Mouse (Mus musculus): Measurements from ENCODE around the gene Hcn1.

Hcn1 gene

DNA sequence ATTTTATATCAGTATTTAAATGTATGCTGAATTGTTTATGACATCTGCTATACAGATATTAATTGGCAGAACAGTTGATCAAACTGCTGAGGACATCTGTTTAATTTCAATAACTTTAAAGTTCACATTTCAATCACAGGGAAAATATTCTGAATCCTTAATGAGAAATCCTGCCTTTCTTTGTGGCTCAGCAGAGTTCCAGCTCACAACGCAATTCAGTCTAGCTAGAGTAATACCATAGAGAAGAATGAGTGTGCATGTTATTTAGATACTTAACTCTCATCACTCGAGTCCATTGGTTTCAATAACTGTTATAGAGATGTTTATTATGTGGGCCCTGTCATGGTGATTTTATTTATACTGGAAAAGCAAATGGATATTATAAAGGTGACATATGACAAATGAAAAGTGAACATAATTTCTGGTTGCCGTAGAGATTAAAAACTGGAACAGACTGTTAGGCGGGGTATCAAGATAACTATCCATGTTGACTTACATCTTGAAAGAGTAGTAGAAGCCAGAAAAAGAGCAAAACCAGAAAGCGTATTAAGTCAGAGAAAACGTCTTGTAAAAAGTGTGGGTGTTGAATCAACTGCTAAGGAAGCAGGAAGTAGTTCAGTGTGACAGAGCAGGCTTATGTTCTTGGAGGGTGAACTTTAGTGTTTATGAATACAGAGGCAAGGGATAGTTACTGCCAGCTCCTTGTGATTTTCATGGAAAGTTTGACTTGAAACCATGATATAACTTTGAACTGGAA lies 250.0 kb downstream of the Hcn1 start:
- H3K9me3 ChIP-seq (ENCODE audit: low read length) = no peaks in the 10 kb centered on the region
- H3K27me3 ChIP-seq (ENCODE audit: insufficient read depth, low read length) = no peaks in the 10 kb centered on the region
- H3K36me3 ChIP-seq (ENCODE audit: insufficient read depth, low read length) = no peaks in the 10 kb centered on the region
- H3K4me1 ChIP-seq (replicated peaks; ENCODE audit: low read depth, low read length) = no peaks in the 10 kb centered on the region
- TF ChIP-seq NANOG (IDR thresholded peaks at IDR 0.05; ENCODE audit: borderline replicate concordance, low read length) (no peak), POU5F1 (IDR thresholded peaks at IDR 0.05; ENCODE audit: borderline replicate concordance, low read length) (no peak), CTCF (conservative IDR thresholded peaks at IDR 0.05; ENCODE audit: low read length) (no peak)
- no peak overlapping the region for H3K4me3 ChIP-seq (replicated peaks; ENCODE audit: low read length)

DNA sequence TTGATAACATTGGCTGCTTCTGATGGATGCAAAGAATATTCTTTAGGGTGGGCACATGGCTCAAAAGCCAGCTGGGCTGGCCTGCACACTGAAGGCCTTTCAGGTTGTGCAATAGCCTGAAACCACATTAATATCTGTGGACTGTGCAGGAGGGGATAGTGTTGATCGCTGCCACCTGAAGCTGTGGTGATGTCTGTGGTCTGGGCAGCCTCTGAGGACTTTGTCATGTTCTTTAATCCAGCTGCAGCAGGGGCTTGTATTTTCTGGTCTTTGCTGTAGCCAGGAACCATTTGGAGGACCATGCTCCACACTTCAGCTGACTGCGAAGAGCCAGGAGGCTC lies 250.6 kb downstream of the Hcn1 start:
- TF ChIP-seq NANOG (IDR thresholded peaks at IDR 0.05; ENCODE audit: borderline replicate concordance, low read length) (no peak), CTCF (conservative IDR thresholded peaks at IDR 0.05; ENCODE audit: low read length) (no peak), POU5F1 (IDR thresholded peaks at IDR 0.05; ENCODE audit: borderline replicate concordance, low read length) (no peak)
- H3K9me3 ChIP-seq (ENCODE audit: low read length) = no peaks in the 10 kb centered on the region
- H3K27me3 ChIP-seq (ENCODE audit: insufficient read depth, low read length) = no peaks in the 10 kb centered on the region
- H3K36me3 ChIP-seq (ENCODE audit: insufficient read depth, low read length) = no peaks in the 10 kb centered on the region
- no peak overlapping the region for H3K4me3 ChIP-seq (replicated peaks; ENCODE audit: low read length)
- H3K4me1 ChIP-seq (replicated peaks; ENCODE audit: low read depth, low read length) = no peaks in the 10 kb centered on the region

DNA sequence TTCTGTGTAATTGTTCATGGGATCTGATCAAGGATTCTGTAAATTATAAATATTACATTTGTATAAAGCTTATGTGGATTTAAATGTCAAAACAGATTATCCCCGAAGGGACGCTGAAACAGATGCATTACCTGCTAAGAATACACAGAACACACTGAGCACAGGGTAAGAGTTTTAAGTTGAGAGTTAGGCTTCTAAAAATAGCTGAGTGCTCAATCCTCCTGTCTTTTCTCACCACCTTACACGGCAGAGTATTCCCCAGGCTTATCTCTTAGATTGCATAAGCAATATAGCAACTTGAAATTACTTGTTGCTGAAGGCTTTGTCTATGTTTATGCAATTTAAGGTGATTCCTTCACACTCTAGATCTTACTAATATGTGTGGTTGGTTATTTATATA lies 256.3 kb downstream of the Hcn1 start:
- Histone ChIP-seq H3K9me3 (ENCODE audit: low read length) (no peaks in the 10 kb centered on the region), H3K27me3 (ENCODE audit: insufficient read depth, low read length) (no peaks in the 10 kb centered on the region), H3K4me1 (replicated peaks; ENCODE audit: low read depth, low read length) (no peaks in the 10 kb centered on the region), H3K36me3 (ENCODE audit: insufficient read depth, low read length) (no peaks in the 10 kb centered on the region), H3K4me3 (replicated peaks; ENCODE audit: low read length) (no peak overlapping the region)
- TF ChIP-seq CTCF (conservative IDR thresholded peaks at IDR 0.05; ENCODE audit: low read length) = no peak
- no peak for TF ChIP-seq POU5F1 (IDR thresholded peaks at IDR 0.05; ENCODE audit: borderline replicate concordance, low read length)
- TF ChIP-seq NANOG (IDR thresholded peaks at IDR 0.05; ENCODE audit: borderline replicate concordance, low read length) = no peak

DNA sequence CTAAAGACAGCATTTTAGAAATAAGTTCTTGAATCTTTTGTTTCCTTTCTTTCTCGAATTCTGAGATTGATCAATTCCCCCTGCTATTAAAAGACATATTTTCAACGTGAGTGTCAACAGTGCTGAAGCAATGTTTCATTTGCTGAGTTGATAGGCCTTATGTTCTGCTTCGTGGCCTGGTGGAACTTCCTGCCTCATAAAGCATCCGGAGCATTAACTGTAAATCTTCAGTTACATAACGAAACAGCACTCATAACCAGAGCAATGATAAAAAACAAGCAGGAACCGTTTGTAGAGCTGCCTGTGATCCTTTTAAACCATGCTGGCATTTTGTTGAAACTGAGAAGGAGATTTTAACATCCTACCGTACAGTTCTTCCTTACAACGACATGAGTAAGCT lies 275.7 kb downstream of the Hcn1 start:
- Histone ChIP-seq H3K9me3 (ENCODE audit: low read length) (no peaks in the 10 kb centered on the region), H3K4me3 (replicated peaks; ENCODE audit: low read length) (no peak overlapping the region), H3K27me3 (ENCODE audit: insufficient read depth, low read length) (no peaks in the 10 kb centered on the region), H3K36me3 (ENCODE audit: insufficient read depth, low read length) (no peaks in the 10 kb centered on the region), H3K4me1 (replicated peaks; ENCODE audit: low read depth, low read length) (no peaks in the 10 kb centered on the region)
- no peak for TF ChIP-seq POU5F1 (IDR thresholded peaks at IDR 0.05; ENCODE audit: borderline replicate concordance, low read length)
- TF ChIP-seq CTCF (conservative IDR thresholded peaks at IDR 0.05; ENCODE audit: low read length) = no peak
- no peak for TF ChIP-seq NANOG (IDR thresholded peaks at IDR 0.05; ENCODE audit: borderline replicate concordance, low read length)

DNA sequence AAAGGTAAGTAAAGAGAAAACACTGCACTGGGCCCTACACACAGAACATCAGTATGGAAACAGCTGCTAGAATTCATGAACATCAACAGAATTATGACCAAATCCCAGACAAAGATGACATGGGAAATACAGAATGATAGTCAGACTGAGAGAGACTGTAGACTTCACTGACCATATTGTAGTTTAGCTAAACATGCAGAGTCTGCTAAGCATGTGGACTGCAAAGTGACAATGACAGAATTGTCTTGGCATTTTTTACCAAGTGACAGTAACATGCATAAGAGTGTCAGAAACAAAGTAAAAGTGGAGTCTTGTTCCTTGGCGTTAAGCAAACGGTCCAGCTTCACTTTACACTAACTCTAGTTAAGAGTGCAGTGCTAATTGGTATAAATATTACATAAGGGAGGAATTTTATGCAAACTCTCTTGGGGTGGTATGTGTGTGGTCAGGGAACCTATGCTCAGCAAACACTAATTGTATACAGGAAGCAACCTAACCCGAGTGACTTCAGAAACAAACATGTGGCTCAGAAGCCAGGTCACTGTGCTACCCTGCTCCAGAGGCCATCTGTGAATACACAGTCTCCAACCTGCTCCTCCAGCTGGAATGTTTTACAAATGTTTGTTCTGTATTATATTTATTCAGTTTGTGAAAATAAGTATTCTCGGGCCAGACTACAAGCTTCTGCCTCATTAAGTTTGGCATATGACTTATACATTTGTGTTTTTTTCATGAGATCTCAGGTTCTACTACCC lies 278.5 kb downstream of the Hcn1 start:
- Histone ChIP-seq H3K4me1 (replicated peaks; ENCODE audit: low read depth, low read length) (no peaks in the 10 kb centered on the region), H3K27me3 (ENCODE audit: insufficient read depth, low read length) (no peaks in the 10 kb centered on the region), H3K36me3 (ENCODE audit: insufficient read depth, low read length) (no peaks in the 10 kb centered on the region), H3K4me3 (replicated peaks; ENCODE audit: low read length) (no peak overlapping the region), H3K9me3 (ENCODE audit: low read length) (no peaks in the 10 kb centered on the region)
- TF ChIP-seq NANOG (IDR thresholded peaks at IDR 0.05; ENCODE audit: borderline replicate concordance, low read length) = no peak
- no peak for TF ChIP-seq CTCF (conservative IDR thresholded peaks at IDR 0.05; ENCODE audit: low read length)

DNA sequence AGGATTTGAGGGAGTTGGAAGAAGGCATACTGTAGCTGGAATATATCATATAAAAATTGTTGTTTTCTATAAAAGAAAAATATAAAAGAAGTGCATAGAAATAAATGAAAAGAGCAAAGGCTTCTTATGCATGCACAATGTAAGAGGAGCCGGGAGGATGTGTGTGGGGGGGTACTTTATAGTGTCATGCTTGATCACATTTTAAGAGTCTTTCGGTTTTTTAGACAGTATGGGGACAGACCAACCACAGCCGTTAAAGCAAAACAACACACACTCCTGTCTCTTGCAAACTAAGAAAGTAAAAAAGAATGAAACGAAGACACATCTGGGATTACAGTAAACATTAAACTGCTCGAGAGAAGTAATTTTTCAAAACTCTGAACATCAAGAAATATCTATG lies 290.0 kb downstream of the Hcn1 start:
- Histone ChIP-seq H3K4me3 (replicated peaks; ENCODE audit: low read length) (no peak overlapping the region), H3K4me1 (replicated peaks; ENCODE audit: low read depth, low read length) (no peaks in the 10 kb centered on the region), H3K36me3 (ENCODE audit: insufficient read depth, low read length) (no peaks in the 10 kb centered on the region), H3K9me3 (ENCODE audit: low read length) (no peaks in the 10 kb centered on the region), H3K27me3 (ENCODE audit: insufficient read depth, low read length) (no peaks in the 10 kb centered on the region)
- TF ChIP-seq NANOG (IDR thresholded peaks at IDR 0.05; ENCODE audit: borderline replicate concordance, low read length) (no peak), CTCF (conservative IDR thresholded peaks at IDR 0.05; ENCODE audit: low read length) (no peak), POU5F1 (IDR thresholded peaks at IDR 0.05; ENCODE audit: borderline replicate concordance, low read length) (no peak)

DNA sequence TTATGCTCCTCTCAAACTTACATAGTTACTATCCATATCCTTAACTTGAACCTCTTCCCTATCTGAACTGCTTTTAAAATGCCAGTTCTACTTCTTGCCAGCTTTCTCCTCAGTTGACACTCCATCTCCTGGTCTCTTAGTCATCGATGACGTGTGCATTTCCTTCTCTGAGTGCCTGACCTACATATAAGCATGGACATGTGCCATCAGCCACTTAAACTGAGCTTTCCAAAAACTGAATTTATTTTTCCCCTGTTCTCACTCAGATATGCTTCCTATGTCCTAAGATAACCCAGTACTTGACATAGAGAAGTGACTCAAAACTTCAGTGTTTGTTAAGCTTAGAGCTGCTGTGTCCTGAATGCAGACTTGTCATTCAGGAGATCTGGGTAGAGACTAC lies 295.9 kb downstream of the Hcn1 start:
- no peak overlapping the region for H3K4me3 ChIP-seq (replicated peaks; ENCODE audit: low read length)
- no peaks in the 10 kb centered on the region for H3K36me3 ChIP-seq (ENCODE audit: insufficient read depth, low read length)
- TF ChIP-seq POU5F1 (IDR thresholded peaks at IDR 0.05; ENCODE audit: borderline replicate concordance, low read length) (no peak), NANOG (IDR thresholded peaks at IDR 0.05; ENCODE audit: borderline replicate concordance, low read length) (no peak), CTCF (conservative IDR thresholded peaks at IDR 0.05; ENCODE audit: low read length) (no peak)
- H3K4me1 ChIP-seq (replicated peaks; ENCODE audit: low read depth, low read length) = no peaks in the 10 kb centered on the region
- H3K27me3 ChIP-seq (ENCODE audit: insufficient read depth, low read length) = no peaks in the 10 kb centered on the region
- no peaks in the 10 kb centered on the region for H3K9me3 ChIP-seq (ENCODE audit: low read length)

DNA sequence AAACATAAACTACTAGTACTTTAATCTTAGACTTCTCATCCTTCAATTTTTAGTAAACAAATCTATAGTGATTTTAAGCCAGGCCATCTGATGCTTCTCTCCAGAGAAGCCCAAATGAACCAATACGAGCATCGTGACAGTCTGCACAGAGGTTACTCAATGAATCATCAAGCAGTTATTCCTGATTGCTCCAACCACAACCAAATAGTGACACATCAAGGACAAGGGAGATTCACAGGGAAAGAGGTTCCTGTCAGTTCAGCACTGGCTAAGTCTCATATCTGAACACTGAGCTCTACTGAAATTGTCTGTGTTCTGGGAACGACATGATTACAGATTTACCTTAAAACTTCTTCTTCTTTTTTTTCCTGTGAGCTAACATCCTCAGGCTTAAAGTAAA lies 305.7 kb downstream of the Hcn1 start:
- H3K4me3 ChIP-seq (replicated peaks; ENCODE audit: low read length) = no peak overlapping the region
- H3K27me3 ChIP-seq (ENCODE audit: insufficient read depth, low read length) = no peaks in the 10 kb centered on the region
- H3K9me3 ChIP-seq (ENCODE audit: low read length) = no peaks in the 10 kb centered on the region
- H3K4me1 ChIP-seq (replicated peaks; ENCODE audit: low read depth, low read length) = no peaks in the 10 kb centered on the region
- no peaks in the 10 kb centered on the region for H3K36me3 ChIP-seq (ENCODE audit: insufficient read depth, low read length)
- TF ChIP-seq NANOG (IDR thresholded peaks at IDR 0.05; ENCODE audit: borderline replicate concordance, low read length) (no peak), POU5F1 (IDR thresholded peaks at IDR 0.05; ENCODE audit: borderline replicate concordance, low read length) (no peak), CTCF (conservative IDR thresholded peaks at IDR 0.05; ENCODE audit: low read length) (no peak)

Data from E14TG2a.4 (cell line).